Mouse (Mus musculus): ENCODE data around the gene Asb11. TPM values are rescaled to one million over a fixed set of nuclear protein-coding genes. Genes with fewer than 3 reads are reported as not detected.

The Asb11 gene
- polyA plus RNA-seq, 1 experiment from 2014 or later = 0.14 TPM

GRCm38 (mm10) chrX:164419471-164419939 lies 17.3 kb upstream of the Asb11 start, which contains the start of gene Piga:
Gene Piga, plus strand, starts transcription at chrX:164419787.
- Histone ChIP-seq H3K27me3 (ENCODE audit: insufficient read depth, low read length) (peaks cover 3% of the 10 kb centered on the region), H3K9me3 (ENCODE audit: low read length) (no peaks in the 10 kb centered on the region), H3K4me3 (ENCODE audit: low read length) (peak within 1 kb of the TSS; percentile 66), H3K4me1 (ENCODE audit: insufficient read depth, low read length) (peaks cover 4% of the 10 kb centered on the region; the same call in 1 of the 2 replicates), H3K27ac (ENCODE audit: low read length) (peak within 1 kb of the TSS; percentile 35; the same call in 1 of the 2 replicates), H3K9ac (replicated peaks; ENCODE audit: low read length) (peak within 1 kb of the TSS; percentile 78), H3K4me2 (replicated peaks; ENCODE audit: low read depth, low read length) (peak within 1 kb of the TSS; percentile 55), H3K36me3 (ENCODE audit: insufficient read depth, low read length) (peaks cover 8% of the 10 kb centered on the region; the same call in 1 of the 2 replicates)
- ATAC-seq (ENCODE audit: low FRiP score, low TSS enrichment) = peak; percentile 100
- 22% methylated on average over 35 of the region's 40 CpGs for WGBS

DNA sequence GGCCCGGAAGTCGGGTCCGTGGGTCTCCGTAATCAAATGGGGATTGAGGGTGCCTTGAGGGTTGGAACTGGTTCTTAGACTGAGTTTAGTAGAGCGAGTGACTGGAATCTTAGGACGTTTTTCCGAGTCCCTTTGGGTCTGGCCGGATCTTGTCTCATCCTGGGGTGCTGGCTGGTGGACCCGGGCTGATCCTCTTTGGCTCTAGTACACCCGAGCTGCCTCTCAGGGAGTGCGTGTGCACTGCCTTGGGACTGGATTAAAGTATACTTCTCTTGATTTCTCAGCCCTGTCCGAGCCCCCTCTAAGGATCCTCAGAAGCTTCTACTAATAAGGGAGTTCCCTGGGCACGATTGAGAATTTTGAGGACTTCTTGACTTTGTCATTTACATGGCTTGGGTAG lies 16.8 kb upstream of the Asb11 start:
- H3K27me3 ChIP-seq (ENCODE audit: insufficient read depth, low read length) = peaks cover 3% of the 10 kb centered on the region
- peaks cover 8% of the 10 kb centered on the region; the same call in 1 of the 2 replicates for H3K36me3 ChIP-seq (ENCODE audit: insufficient read depth, low read length)
- no peaks in the 10 kb centered on the region for H3K9me3 ChIP-seq (ENCODE audit: low read length)
- WGBS = 19% methylated on average over 13 of the region's 13 CpGs
- peaks cover 4% of the 10 kb centered on the region; the same call in 1 of the 2 replicates for H3K4me1 ChIP-seq (ENCODE audit: insufficient read depth, low read length)
- H3K4me3 ChIP-seq (ENCODE audit: low read length) = peak overlapping the region; percentile 66
- peak overlapping the region; percentile 55 for H3K4me2 ChIP-seq (replicated peaks; ENCODE audit: low read depth, low read length)
- peak overlapping the region; percentile 78 for H3K9ac ChIP-seq (replicated peaks; ENCODE audit: low read length)
- peak; percentile 20 for ATAC-seq (ENCODE audit: low FRiP score, low TSS enrichment)
- H3K27ac ChIP-seq (ENCODE audit: low read length) = peak overlapping the region; percentile 35; the same call in 1 of the 2 replicates

DNA sequence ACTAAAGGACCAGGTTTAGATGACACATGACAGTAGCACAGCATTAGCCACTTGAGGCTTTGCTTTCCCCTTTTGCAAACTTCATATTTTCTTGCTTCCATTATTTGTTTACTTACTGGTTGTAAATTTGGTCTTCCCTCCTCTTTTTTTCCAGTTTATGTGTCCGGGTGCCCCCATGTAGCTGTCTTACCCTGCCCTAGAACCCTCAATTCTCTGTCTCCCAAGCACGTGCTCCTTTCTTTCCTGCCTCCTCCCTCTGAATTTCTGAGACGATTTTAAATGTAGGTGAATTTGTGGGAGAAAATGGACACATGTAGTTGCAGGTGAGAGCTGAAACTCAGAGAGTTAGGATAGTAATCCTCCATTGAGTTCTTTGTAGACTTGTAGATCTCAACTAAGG lies 16.3 kb upstream of the Asb11 start:
- Histone ChIP-seq H3K36me3 (ENCODE audit: insufficient read depth, low read length) (peaks cover 8% of the 10 kb centered on the region; the same call in 1 of the 2 replicates), H3K27ac (ENCODE audit: low read length) (no peak overlapping the region), H3K4me3 (ENCODE audit: low read length) (peak overlapping the region; percentile 66), H3K4me2 (replicated peaks; ENCODE audit: low read depth, low read length) (peak overlapping the region; percentile 55), H3K4me1 (ENCODE audit: insufficient read depth, low read length) (peaks cover 4% of the 10 kb centered on the region; the same call in 1 of the 2 replicates), H3K9me3 (ENCODE audit: low read length) (no peaks in the 10 kb centered on the region), H3K9ac (replicated peaks; ENCODE audit: low read length) (peak overlapping the region; percentile 78), H3K27me3 (ENCODE audit: insufficient read depth, low read length) (peaks cover 3% of the 10 kb centered on the region)
- WGBS = 45% methylated on average over 3 of the region's 3 CpGs
- ATAC-seq (ENCODE audit: low FRiP score, low TSS enrichment) = no peak

DNA sequence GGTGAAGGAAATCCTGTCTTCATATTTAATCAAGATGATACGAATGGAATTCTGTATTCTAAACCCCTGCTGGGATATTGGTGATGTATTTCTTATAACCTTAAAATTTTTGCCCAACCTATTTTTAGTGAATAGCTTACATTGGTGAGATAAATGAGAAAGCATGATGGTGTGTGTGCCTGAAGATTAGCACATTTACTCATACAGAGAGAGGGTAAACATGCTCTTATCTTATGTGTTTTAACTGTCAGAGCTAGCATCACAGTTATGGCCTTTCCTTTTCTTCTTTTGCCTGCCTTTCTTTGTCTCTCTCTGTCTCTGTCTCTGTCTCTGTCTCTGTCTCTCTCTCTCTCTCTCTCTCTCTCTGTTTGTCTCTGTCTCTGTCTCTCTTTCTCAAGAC lies 12.0 kb upstream of the Asb11 start:
- 92% methylated on average over 1 of the region's 1 CpGs for WGBS

GRCm38 (mm10) chrX:164427295-164427694 lies 9.5 kb upstream of the Asb11 start:
- no peak for ATAC-seq (ENCODE audit: low FRiP score, low TSS enrichment)

More for the DNA sequence above, 12.0 kb upstream of the Asb11 start:
- Histone ChIP-seq H3K4me3 (ENCODE audit: low read length) (no peak overlapping the region), H3K4me2 (replicated peaks; ENCODE audit: low read depth, low read length) (no peak overlapping the region), H3K9me3 (ENCODE audit: low read length) (no peaks in the 10 kb centered on the region), H3K9ac (replicated peaks; ENCODE audit: low read length) (no peak overlapping the region), H3K27ac (ENCODE audit: low read length) (no peak overlapping the region), H3K36me3 (ENCODE audit: insufficient read depth, low read length) (peaks cover 11% of the 10 kb centered on the region; the same call in 1 of the 2 replicates), H3K27me3 (ENCODE audit: insufficient read depth, low read length) (peaks cover 3% of the 10 kb centered on the region), H3K4me1 (ENCODE audit: insufficient read depth, low read length) (peaks cover 4% of the 10 kb centered on the region; the same call in 1 of the 2 replicates)
- ATAC-seq (ENCODE audit: low FRiP score, low TSS enrichment) = no peak

GRCm38 (mm10) chrX:164428224-164428623 lies 8.6 kb upstream of the Asb11 start:
- no peaks in the 10 kb centered on the region for H3K4me1 ChIP-seq (ENCODE audit: insufficient read depth, low read length)
- WGBS = 92% methylated on average over 2 of the region's 2 CpGs
- H3K27me3 ChIP-seq (ENCODE audit: insufficient read depth, low read length) = no peaks in the 10 kb centered on the region; the same call in 1 of the 2 replicates
- H3K9me3 ChIP-seq (ENCODE audit: low read length) = no peaks in the 10 kb centered on the region
- ATAC-seq (ENCODE audit: low FRiP score, low TSS enrichment) = no peak
- H3K4me3 ChIP-seq (ENCODE audit: low read length) = no peak overlapping the region
- H3K4me2 ChIP-seq (replicated peaks; ENCODE audit: low read depth, low read length) = no peak overlapping the region
- peaks cover 15% of the 10 kb centered on the region; the same call in 1 of the 2 replicates for H3K36me3 ChIP-seq (ENCODE audit: insufficient read depth, low read length)
- no peak overlapping the region for H3K27ac ChIP-seq (ENCODE audit: low read length)
- no peak overlapping the region for H3K9ac ChIP-seq (replicated peaks; ENCODE audit: low read length)

More at GRCm38 (mm10) chrX:164427295-164427694, 9.5 kb upstream of the Asb11 start:
- Histone ChIP-seq H3K4me1 (ENCODE audit: insufficient read depth, low read length) (no peaks in the 10 kb centered on the region), H3K27me3 (ENCODE audit: insufficient read depth, low read length) (no peaks in the 10 kb centered on the region; the same call in 1 of the 2 replicates), H3K27ac (ENCODE audit: low read length) (no peak overlapping the region), H3K4me3 (ENCODE audit: low read length) (no peak overlapping the region), H3K4me2 (replicated peaks; ENCODE audit: low read depth, low read length) (no peak overlapping the region), H3K9me3 (ENCODE audit: low read length) (no peaks in the 10 kb centered on the region), H3K9ac (replicated peaks; ENCODE audit: low read length) (no peak overlapping the region), H3K36me3 (ENCODE audit: insufficient read depth, low read length) (peaks cover 22% of the 10 kb centered on the region)
- WGBS = 94% methylated on average over 4 of the region's 4 CpGs

- Histone ChIP-seq H3K27ac (ENCODE audit: low read length) (no peak overlapping the region), H3K9me3 (ENCODE audit: low read length) (no peaks in the 10 kb centered on the region), H3K9ac (replicated peaks; ENCODE audit: low read length) (no peak overlapping the region), H3K27me3 (ENCODE audit: insufficient read depth, low read length) (no peaks in the 10 kb centered on the region; the same call in 1 of the 2 replicates), H3K4me2 (replicated peaks; ENCODE audit: low read depth, low read length) (no peak overlapping the region), H3K36me3 (ENCODE audit: insufficient read depth, low read length) (peaks cover 19% of the 10 kb centered on the region; the same call in 1 of the 2 replicates), H3K4me3 (ENCODE audit: low read length) (no peak overlapping the region), H3K4me1 (ENCODE audit: insufficient read depth, low read length) (no peaks in the 10 kb centered on the region)
- 80% methylated on average over 6 of the region's 6 CpGs for WGBS
- ATAC-seq (ENCODE audit: low FRiP score, low TSS enrichment) = no peak
Measured at GRCm38 (mm10) chrX:164430621-164431020, 6.2 kb upstream of the Asb11 start.

DNA sequence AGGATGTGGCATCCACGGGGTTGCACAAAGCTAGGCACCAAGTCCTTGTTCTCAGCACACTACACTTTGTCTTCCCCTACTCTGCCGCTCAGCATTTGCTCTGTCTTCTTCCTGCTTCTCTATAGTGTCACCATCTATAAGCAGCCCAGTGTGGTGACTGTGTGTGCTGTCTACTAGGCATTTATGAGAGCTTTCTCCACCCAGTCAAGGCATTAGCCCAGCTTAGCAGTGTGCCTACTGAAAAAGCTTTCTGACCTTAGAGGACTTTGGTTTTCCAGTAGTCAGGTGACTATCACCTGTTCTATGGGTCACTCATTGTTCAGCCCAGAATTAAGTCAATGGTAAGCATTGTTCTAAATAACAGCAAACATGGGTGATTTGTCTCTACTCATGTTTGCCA lies 5.7 kb upstream of the Asb11 start:
- Histone ChIP-seq H3K4me2 (replicated peaks; ENCODE audit: low read depth, low read length) (no peak overlapping the region), H3K9ac (replicated peaks; ENCODE audit: low read length) (no peak overlapping the region), H3K27ac (ENCODE audit: low read length) (no peak overlapping the region)

DNA sequence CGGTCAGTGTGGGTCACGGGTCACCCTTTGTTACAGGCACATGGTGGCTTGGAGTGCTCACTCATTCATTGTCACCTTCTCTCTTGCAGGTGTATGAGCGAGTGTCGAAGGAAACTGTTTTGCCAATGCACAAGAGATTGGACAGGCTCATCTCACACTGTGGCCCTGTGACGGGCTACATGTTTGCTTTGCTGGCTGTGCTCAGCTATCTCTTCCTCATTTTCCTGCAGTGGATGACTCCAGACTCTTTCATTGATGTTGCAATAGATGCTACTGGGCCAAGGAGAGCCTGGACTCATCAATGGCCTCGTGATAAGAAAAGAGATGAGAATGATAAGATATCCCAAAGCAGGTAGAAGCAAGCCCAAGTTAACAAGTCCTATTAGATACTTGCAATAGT lies 5.3 kb upstream of the Asb11 start:
- H3K27me3 ChIP-seq (ENCODE audit: insufficient read depth, low read length) = no peaks in the 10 kb centered on the region; the same call in 1 of the 2 replicates
- H3K9me3 ChIP-seq (ENCODE audit: low read length) = no peaks in the 10 kb centered on the region
- H3K4me3 ChIP-seq (ENCODE audit: low read length) = no peak overlapping the region
- H3K4me2 ChIP-seq (replicated peaks; ENCODE audit: low read depth, low read length) = no peak overlapping the region
- ATAC-seq (ENCODE audit: low FRiP score, low TSS enrichment) = no peak
- H3K4me1 ChIP-seq (ENCODE audit: insufficient read depth, low read length) = no peaks in the 10 kb centered on the region
- no peak overlapping the region for H3K27ac ChIP-seq (ENCODE audit: low read length)
- 89% methylated on average over 6 of the region's 6 CpGs for WGBS
- H3K36me3 ChIP-seq (ENCODE audit: insufficient read depth, low read length) = peaks cover 19% of the 10 kb centered on the region; the same call in 1 of the 2 replicates
- no peak overlapping the region for H3K9ac ChIP-seq (replicated peaks; ENCODE audit: low read length)

More for the DNA sequence above, 5.7 kb upstream of the Asb11 start:
- ATAC-seq (ENCODE audit: low FRiP score, low TSS enrichment) = no peak
- WGBS = 100% methylated on average over 2 of the region's 2 CpGs
- Histone ChIP-seq H3K27me3 (ENCODE audit: insufficient read depth, low read length) (no peaks in the 10 kb centered on the region; the same call in 1 of the 2 replicates), H3K4me3 (ENCODE audit: low read length) (no peak overlapping the region), H3K9me3 (ENCODE audit: low read length) (no peaks in the 10 kb centered on the region), H3K4me1 (ENCODE audit: insufficient read depth, low read length) (no peaks in the 10 kb centered on the region), H3K36me3 (ENCODE audit: insufficient read depth, low read length) (peaks cover 19% of the 10 kb centered on the region; the same call in 1 of the 2 replicates)

DNA sequence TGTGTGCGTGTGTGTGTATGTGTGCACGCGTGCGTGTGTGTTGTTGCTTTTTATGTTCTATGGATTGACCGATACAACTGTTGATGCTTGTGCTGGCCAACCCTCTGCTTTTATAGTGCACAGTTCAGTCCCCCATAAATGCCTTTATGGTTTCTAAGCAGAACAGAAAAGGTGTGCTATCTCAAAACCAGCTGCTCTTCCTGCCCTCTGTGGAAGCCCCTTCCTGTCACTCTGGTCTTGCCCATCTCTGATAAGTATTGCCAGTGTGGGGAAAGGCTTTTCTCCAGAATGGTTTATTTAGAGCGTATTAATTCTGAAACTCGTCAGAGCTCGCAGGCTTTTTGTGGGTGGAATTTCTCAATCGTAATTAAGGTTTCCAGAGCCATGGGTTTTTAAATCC lies 4.1 kb upstream of the Asb11 start:
- Histone ChIP-seq H3K4me2 (replicated peaks; ENCODE audit: low read depth, low read length) (no peak overlapping the region), H3K9me3 (ENCODE audit: low read length) (no peaks in the 10 kb centered on the region), H3K36me3 (ENCODE audit: insufficient read depth, low read length) (peaks cover 19% of the 10 kb centered on the region; the same call in 1 of the 2 replicates), H3K9ac (replicated peaks; ENCODE audit: low read length) (no peak overlapping the region), H3K27ac (ENCODE audit: low read length) (no peak overlapping the region), H3K4me1 (ENCODE audit: insufficient read depth, low read length) (no peaks in the 10 kb centered on the region), H3K27me3 (ENCODE audit: insufficient read depth, low read length) (no peaks in the 10 kb centered on the region; the same call in 1 of the 2 replicates), H3K4me3 (ENCODE audit: low read length) (no peak overlapping the region)
- no peak for ATAC-seq (ENCODE audit: low FRiP score, low TSS enrichment)
- WGBS = 94% methylated on average over 9 of the region's 9 CpGs
